Comparison of ENCODE assay signal across 8 mouse cellular contexts in genomic region chr17:28223561-28224391, GRCm38 (mm10). TPM values are rescaled to one million over a fixed set of nuclear protein-coding genes. Genes with fewer than 3 reads are reported as not detected.
DNase-seq lines count a peak whose midpoint lies in the region; ATAC-seq and TF ChIP-seq lines count a peak whose summit lies in the region.

No protein-coding gene starts in this region.

- no peaks in the 10 kb centered on the region for H3K9me3 ChIP-seq in forebrain, postnatal 0 days (ENCODE audit: low read length)
- H3K9me3 ChIP-seq in lung, embryonic 16.5 days (ENCODE audit: control insufficient read depth, low read length) = no peaks in the 10 kb centered on the region

- peak; percentile 46 for TF ChIP-seq CTCF in forebrain, postnatal 0 days (IDR thresholded peaks at IDR 0.05; ENCODE audit: low read depth)
- peak; percentile 31; the same call in 1 of the 2 replicates for TF ChIP-seq CTCF in thymus, adult 2 months (IDR thresholded peaks at IDR 0.05; ENCODE audit: borderline replicate concordance, control insufficient read depth, extremely low read depth, insufficient read depth, low read length, poor library complexity)

- WGBS in forebrain, postnatal 0 days = 3% methylated on average over 46 of the region's 46 CpGs
- WGBS in lung, embryonic 16.5 days = 2% methylated on average over 46 of the region's 46 CpGs
- 9% methylated on average over 45 of the region's 46 CpGs for WGBS in thymus, adult 2 months

- peak; percentile 81 for ATAC-seq in forebrain, postnatal 0 days
- peak; percentile 92 for ATAC-seq in lung, embryonic 16.5 days (ENCODE audit: low read depth)

- H3K4me2 ChIP-seq in forebrain, postnatal 0 days (ENCODE audit: low read depth) = peak overlapping the region; percentile 99
- H3K4me2 ChIP-seq in lung, embryonic 16.5 days (ENCODE audit: low read depth, low read length) = peak overlapping the region; percentile 92

- peak; percentile 91 for DNase-seq in MEL-GATA-1-ER (ENCODE audit: extremely low read depth, low read depth)
- DNase-seq in cerebellum, adult 8-10 months = peak; percentile 90
- peak; percentile 79 for DNase-seq in forebrain, postnatal 0 days
- DNase-seq in heart, postnatal 4 days = peak; percentile 91
- DNase-seq in layer of hippocampus, adult 9-11 months = peak; percentile 92
- peak; percentile 86 for DNase-seq in ovary, adult 18-20 months (ENCODE audit: low spot score)
- peak; percentile 88 for DNase-seq in thymus, adult 2 months

- H3K9ac ChIP-seq in forebrain, postnatal 0 days = peak overlapping the region; percentile 71
- peak overlapping the region; percentile 70 for H3K9ac ChIP-seq in lung, embryonic 16.5 days (ENCODE audit: low read length)

- peak overlapping the region; percentile 55 for H3K4me3 ChIP-seq in forebrain, postnatal 0 days (ENCODE audit: low read depth, low read length)
- H3K4me3 ChIP-seq in lung, embryonic 16.5 days (ENCODE audit: low read length) = peak overlapping the region; percentile 58
- H3K4me3 ChIP-seq in thymus, adult 2 months (ENCODE audit: control insufficient read depth, insufficient read depth, low read length) = peak overlapping the region; percentile 53

- no peaks in the 10 kb centered on the region for H3K36me3 ChIP-seq in forebrain, postnatal 0 days (ENCODE audit: insufficient read depth)
- no peaks in the 10 kb centered on the region for H3K36me3 ChIP-seq in lung, embryonic 16.5 days (ENCODE audit: control insufficient read depth, insufficient read depth, low read length)
- peaks cover 61% of the 10 kb centered on the region for H3K36me3 ChIP-seq in thymus, adult 2 months (ENCODE audit: control insufficient read depth, insufficient read depth, low read length)

- H3K4me1 ChIP-seq in forebrain, postnatal 0 days (ENCODE audit: insufficient read depth) = no peaks in the 10 kb centered on the region
- H3K4me1 ChIP-seq in lung, embryonic 16.5 days (replicated peaks; ENCODE audit: control insufficient read depth, insufficient read depth, low read length) = peaks cover 15% of the 10 kb centered on the region
- peaks cover 39% of the 10 kb centered on the region for H3K4me1 ChIP-seq in thymus, adult 2 months (replicated peaks; ENCODE audit: control insufficient read depth, insufficient read depth, low read length)

- peak; percentile 69 for TF ChIP-seq POLR2A in thymus, adult 2 months (IDR thresholded peaks at IDR 0.05; ENCODE audit: control insufficient read depth, extremely low read depth, insufficient read depth, low read length, poor library complexity)

- H3K27ac ChIP-seq in forebrain, postnatal 0 days (ENCODE audit: low read depth, low read length) = peak overlapping the region; percentile 84
- H3K27ac ChIP-seq in lung, embryonic 16.5 days (ENCODE audit: low read length) = peak overlapping the region; percentile 64
- H3K27ac ChIP-seq in thymus, adult 2 months (ENCODE audit: control insufficient read depth, insufficient read depth, low read length) = peak overlapping the region; percentile 87

- H3K27me3 ChIP-seq in forebrain, postnatal 0 days (ENCODE audit: insufficient read depth, low read length) = no peaks in the 10 kb centered on the region
- H3K27me3 ChIP-seq in lung, embryonic 16.5 days (ENCODE audit: control insufficient read depth, insufficient read depth, low read depth, low read length) = no peaks in the 10 kb centered on the region
- H3K27me3 ChIP-seq in thymus, adult 2 months (ENCODE audit: control insufficient read depth, insufficient read depth, low read length) = no peaks in the 10 kb centered on the region

RNA-seq across cellular contexts. Expression of gene Ppard, which starts 8.7 kb away (rescaled TPM):
- total RNA-seq in forebrain, postnatal 0 days (2014; rRNA removed) = 5.4 and 7.9 TPM in 2 replicates
- 0.92 and 1.3 TPM in 2 replicates for polyA plus RNA-seq in forebrain, postnatal 0 days (2015; fragmentation: Nextera tagmentation; extraction: Ambion mirVana)
- total RNA-seq in heart, postnatal 4 days (2021) = 10 to 100 TPM; 21.9 to 22.3 TPM
- polyA plus RNA-seq in lung, embryonic 16.5 days (2015; fragmentation: Nextera tagmentation; extraction: Ambion mirVana) = 2.7 TPM in 2 replicates
- polyA plus RNA-seq in thymus, adult 2 months (2012; rRNA removed) = 50.7 and 51.6 TPM in 2 replicates

RNA-seq across cellular contexts. Expression of gene Def6, which starts 16.2 kb away (rescaled TPM):
- total RNA-seq in forebrain, postnatal 0 days (2014; rRNA removed) = 5.2 and 6.8 TPM in 2 replicates
- 6.8 and 8.5 TPM in 2 replicates for polyA plus RNA-seq in forebrain, postnatal 0 days (2015; fragmentation: Nextera tagmentation; extraction: Ambion mirVana)
- total RNA-seq in heart, postnatal 4 days (2021) = 1 to 10 TPM; 2.8 to 3.3 TPM
- polyA plus RNA-seq in lung, embryonic 16.5 days (2015; fragmentation: Nextera tagmentation; extraction: Ambion mirVana) = 5.2 and 8.6 TPM in 2 replicates
- polyA plus RNA-seq in thymus, adult 2 months (2012; rRNA removed) = 247 and 277 TPM in 2 replicates

RNA-seq across cellular contexts. Expression of gene Zfp523, which starts 46.8 kb away (rescaled TPM):
- total RNA-seq in forebrain, postnatal 0 days (2014; rRNA removed) = 57.7 and 72.4 TPM in 2 replicates
- polyA plus RNA-seq in forebrain, postnatal 0 days (2015; fragmentation: Nextera tagmentation; extraction: Ambion mirVana) = 36.5 and 41.1 TPM in 2 replicates
- total RNA-seq in heart, postnatal 4 days (2021) = 10 to 100 TPM; 29.2 to 32.8 TPM
- 34.2 and 34.9 TPM in 2 replicates for polyA plus RNA-seq in lung, embryonic 16.5 days (2015; fragmentation: Nextera tagmentation; extraction: Ambion mirVana)
- polyA plus RNA-seq in thymus, adult 2 months (2012; rRNA removed) = 55.5 and 55.7 TPM in 2 replicates

Comparison
In these comparisons a context has a peak if more than half of its experiments do, and no peak if none do; other contexts are left out.
1. Peak in every context shown above with its lines: DNase-seq, ATAC-seq, H3K4me3 ChIP-seq and H3K27ac ChIP-seq.
2. RNA of gene Ppard, which starts 8.7 kb away (polyA plus RNA-seq): 50.7 to 51.6 TPM in thymus, adult 2 months; 2.7 TPM in lung, embryonic 16.5 days and 0.92 to 1.3 TPM in forebrain, postnatal 0 days; every median in the first group is over 10 times any median in the second.
3. RNA of gene Def6, which starts 16.2 kb away (polyA plus RNA-seq): 247 to 277 TPM in thymus, adult 2 months; 6.8 to 8.5 TPM in forebrain, postnatal 0 days and 5.2 to 8.6 TPM in lung, embryonic 16.5 days; every median in the first group is over 10 times any median in the second.